Mouse (Mus musculus) midbrain, embryonic 14.5 days (tissue): ENCODE measurements around the gene Gpr18. TPM values are rescaled to one million over a fixed set of nuclear protein-coding genes. Genes with fewer than 3 reads are reported as not detected.

Experiments
- ATAC-seq: fragments of 200-750 bp; cut with Nextera tagmentation; 2 replicates; pipeline ENCODE4 v1.8.0; 2017; ENCODE audit warnings: moderate number of reproducible peaks, moderate library complexity; ENCODE audit not compliant: low FRiP score, low TSS enrichment
- DNase-seq: peaks from one replicate; pipeline ENCODE4 v3.0.0-alpha.2; 2015
- H3K27ac ChIP-seq: fragments of 300-500 bp; sonication (generic); replicated peaks from 2 replicates; pipeline ENCODE4 v1.5.1; 2014; ENCODE audit warnings: mild to moderate bottlenecking, low read depth, low read length, moderate library complexity
- H3K27me3 ChIP-seq: fragments of 300-500 bp; sonication (generic); 2 replicates; pipeline ENCODE4 v1.6.1; 2014; ENCODE audit warnings: low read length, control low read depth, mixed read lengths; ENCODE audit not compliant: control insufficient read depth, insufficient read depth
- H3K36me3 ChIP-seq: fragments of 300-500 bp; sonication (generic); 2 replicates; pipeline ENCODE4 v1.6.1; 2014; ENCODE audit warnings: low read length, control low read depth; ENCODE audit not compliant: control insufficient read depth, insufficient read depth
- H3K4me1 ChIP-seq: fragments of 300-500 bp; sonication (generic); 2 replicates; pipeline ENCODE4 v1.6.1; 2014; ENCODE audit warnings: mild to moderate bottlenecking, antibody characterized with exemption, low read length, control low read depth; ENCODE audit not compliant: control insufficient read depth, insufficient read depth
- H3K4me2 ChIP-seq: fragments of 300-500 bp; sonication (generic); 2 replicates; pipeline ENCODE4 v1.6.1; 2014; ENCODE audit warnings: mild to moderate bottlenecking, low read length, moderate library complexity
- H3K4me3 ChIP-seq: fragments of 300-500 bp; sonication (generic); replicated peaks from 2 replicates; pipeline ENCODE4 v1.5.1; 2014; ENCODE audit warnings: low read depth, low read length
- H3K9ac ChIP-seq: fragments of 300-500 bp; sonication (generic); replicated peaks from 2 replicates; pipeline ENCODE4 v1.6.1; 2014; ENCODE audit warnings: mild to moderate bottlenecking, low read length, moderate library complexity
- H3K9me3 ChIP-seq: fragments of 300-500 bp; sonication (generic); 2 replicates; pipeline ENCODE4 v1.6.1; 2016; ENCODE audit warnings: low read length, control low read depth, mixed read lengths; ENCODE audit not compliant: control insufficient read depth
- WGBS: fragments of 180-500 bp; shearing (Covaris S2); extraction: QIAGEN DNeasy Blood & Tissue Kit; methylation state at CpG from one replicate; pipeline ENCODE4 v1.1.7; 2014; 5-methylcytosine and 5-hydroxymethylcytosine counted together
- polyA plus RNA-seq: library from polyadenylated mRNA; unstranded; fragments of >200 nt; fragmentation: Nextera tagmentation; extraction: Ambion mirVana; gene quantifications from 2 replicates; pipeline ENCODE4 v1.2.1, GENCODE M21; 2014

Gpr18 gene
- polyA plus RNA-seq, 1 experiment from 2014 or later: not detected

DNA sequence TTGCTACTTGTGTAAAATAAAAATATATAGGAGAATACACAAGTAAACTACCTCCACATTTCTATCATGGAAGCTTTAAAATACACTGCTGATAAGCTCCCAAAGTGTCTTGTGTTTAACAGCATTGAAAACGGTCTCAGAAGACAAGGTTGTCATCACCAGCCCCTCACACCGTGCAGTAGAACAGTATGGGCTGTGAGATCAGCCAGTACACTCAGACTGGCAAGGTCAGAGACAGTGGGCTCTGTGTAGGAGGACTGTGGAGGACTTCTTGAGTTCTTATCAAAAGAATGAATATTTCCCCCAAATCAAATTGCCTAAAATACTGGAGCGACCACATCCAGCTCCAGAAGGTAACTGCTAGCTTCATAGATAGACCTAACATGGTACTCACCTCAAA is 24.0 kb upstream of the Gpr18 start:
- H3K27ac ChIP-seq: no peak overlapping the region

GRCm38 (mm10) chr14:121938256-121939191 is 22.9 kb upstream of the Gpr18 start:
- no peaks in the 10 kb centered on the region for H3K4me1 ChIP-seq
- H3K36me3 ChIP-seq: peaks cover 9% of the 10 kb centered on the region; the same call in 1 of the 2 replicates
- DNase-seq (no peak), ATAC-seq (no peak)
- no peak overlapping the region for H3K4me2 ChIP-seq
- H3K27ac ChIP-seq: no peak overlapping the region
- H3K9ac ChIP-seq: no peak overlapping the region
- H3K4me3 ChIP-seq: no peak overlapping the region
- no peaks in the 10 kb centered on the region for H3K27me3 ChIP-seq
- H3K9me3 ChIP-seq: no peaks in the 10 kb centered on the region
- 96% methylated on average over 11 of the region's 11 CpGs for WGBS

More for the DNA sequence above, 24.0 kb upstream of the Gpr18 start:
- no peaks in the 10 kb centered on the region for H3K4me1 ChIP-seq
- no peaks in the 10 kb centered on the region for H3K36me3 ChIP-seq
- DNase-seq (no peak), ATAC-seq (no peak)
- no peak overlapping the region for H3K4me3 ChIP-seq
- no peak overlapping the region for H3K9ac ChIP-seq
- H3K4me2 ChIP-seq: no peak overlapping the region
- H3K27me3 ChIP-seq: no peaks in the 10 kb centered on the region
- no peaks in the 10 kb centered on the region for H3K9me3 ChIP-seq
- WGBS: 93% methylated on average over 3 of the region's 3 CpGs

DNA sequence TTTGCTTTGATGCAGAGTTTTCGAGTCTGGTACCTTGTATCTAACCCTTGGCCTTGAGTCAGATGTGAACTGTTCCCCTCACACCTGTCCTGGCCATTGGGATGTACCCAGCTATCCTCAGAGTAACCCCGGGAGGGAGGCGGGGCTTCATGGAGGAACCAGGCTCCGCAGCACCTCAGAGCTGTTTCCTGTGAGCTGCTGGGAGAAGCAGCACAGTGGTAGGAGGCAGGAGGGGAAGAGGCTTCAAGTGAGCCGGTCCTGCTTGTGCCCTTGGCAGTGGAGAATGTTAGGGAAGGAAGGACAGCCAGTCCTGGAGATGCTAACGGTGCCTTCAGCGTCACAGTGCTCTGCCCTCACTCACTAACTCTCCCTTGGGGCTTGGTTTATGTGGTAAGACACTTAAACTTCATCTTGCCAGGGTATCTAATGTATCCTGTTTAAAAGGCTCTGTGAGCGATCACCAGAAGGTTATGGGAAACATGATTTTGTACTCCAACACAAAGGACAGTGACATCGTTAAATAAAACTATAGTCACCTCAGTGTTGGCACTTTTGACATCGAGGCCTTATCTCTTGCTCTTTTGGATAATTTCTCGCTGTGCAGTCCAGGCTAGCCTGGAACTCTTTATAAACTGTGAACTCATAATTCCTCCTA is 22.1 kb upstream of the Gpr18 start:
- Histone ChIP-seq H3K4me3 (no peak overlapping the region), H3K36me3 (peaks cover 9% of the 10 kb centered on the region; the same call in 1 of the 2 replicates), H3K9ac (no peak overlapping the region), H3K4me1 (no peaks in the 10 kb centered on the region), H3K27me3 (no peaks in the 10 kb centered on the region), H3K27ac (no peak overlapping the region), H3K9me3 (no peaks in the 10 kb centered on the region), H3K4me2 (no peak overlapping the region)
- DNase-seq (no peak), ATAC-seq (no peak)
- 90% methylated on average over 11 of the region's 11 CpGs for WGBS

GRCm38 (mm10) chr14:121936856-121937255 is 21.3 kb upstream of the Gpr18 start:
- WGBS: 78% methylated on average over 8 of the region's 8 CpGs
- Histone ChIP-seq H3K9me3 (no peaks in the 10 kb centered on the region), H3K4me2 (no peak overlapping the region), H3K27me3 (no peaks in the 10 kb centered on the region), H3K9ac (no peak overlapping the region), H3K27ac (no peak overlapping the region), H3K4me3 (no peak overlapping the region), H3K36me3 (peaks cover 9% of the 10 kb centered on the region; the same call in 1 of the 2 replicates), H3K4me1 (no peaks in the 10 kb centered on the region)
- ATAC-seq (no peak), DNase-seq (no peak)

GRCm38 (mm10) chr14:121936356-121936755 is 20.8 kb upstream of the Gpr18 start:
- Histone ChIP-seq H3K4me1 (no peaks in the 10 kb centered on the region), H3K36me3 (peaks cover 9% of the 10 kb centered on the region; the same call in 1 of the 2 replicates), H3K4me2 (no peak overlapping the region), H3K4me3 (no peak overlapping the region), H3K9me3 (no peaks in the 10 kb centered on the region), H3K9ac (no peak overlapping the region), H3K27ac (no peak overlapping the region), H3K27me3 (no peaks in the 10 kb centered on the region)
- DNase-seq (no peak), ATAC-seq (no peak)
- 96% methylated on average over 4 of the region's 4 CpGs for WGBS

DNA sequence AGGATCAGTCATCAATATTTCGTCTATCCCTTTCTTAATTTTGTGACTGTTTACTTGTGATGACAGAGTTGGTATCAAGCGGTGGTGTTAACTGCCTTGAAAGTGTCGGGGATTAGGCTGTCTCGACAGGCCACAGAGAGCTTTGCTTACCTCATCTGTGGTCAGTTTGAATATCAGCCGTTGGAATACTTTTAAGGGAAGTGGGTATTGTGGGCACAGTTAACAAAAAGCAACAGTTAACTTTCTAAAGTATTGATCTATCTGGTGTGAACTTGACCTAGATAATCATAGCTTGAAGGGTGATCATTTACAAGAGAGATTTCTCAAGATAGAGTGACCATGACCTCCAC is 19.0 kb upstream of the Gpr18 start:
- 96% methylated on average over 5 of the region's 5 CpGs for WGBS
- Histone ChIP-seq H3K27ac (no peak overlapping the region), H3K9me3 (no peaks in the 10 kb centered on the region), H3K27me3 (no peaks in the 10 kb centered on the region), H3K4me2 (no peak overlapping the region), H3K36me3 (peaks cover 9% of the 10 kb centered on the region; the same call in 1 of the 2 replicates), H3K4me3 (no peak overlapping the region), H3K4me1 (no peaks in the 10 kb centered on the region), H3K9ac (no peak overlapping the region)
- no peak for ATAC-seq
- no peak for DNase-seq

DNA sequence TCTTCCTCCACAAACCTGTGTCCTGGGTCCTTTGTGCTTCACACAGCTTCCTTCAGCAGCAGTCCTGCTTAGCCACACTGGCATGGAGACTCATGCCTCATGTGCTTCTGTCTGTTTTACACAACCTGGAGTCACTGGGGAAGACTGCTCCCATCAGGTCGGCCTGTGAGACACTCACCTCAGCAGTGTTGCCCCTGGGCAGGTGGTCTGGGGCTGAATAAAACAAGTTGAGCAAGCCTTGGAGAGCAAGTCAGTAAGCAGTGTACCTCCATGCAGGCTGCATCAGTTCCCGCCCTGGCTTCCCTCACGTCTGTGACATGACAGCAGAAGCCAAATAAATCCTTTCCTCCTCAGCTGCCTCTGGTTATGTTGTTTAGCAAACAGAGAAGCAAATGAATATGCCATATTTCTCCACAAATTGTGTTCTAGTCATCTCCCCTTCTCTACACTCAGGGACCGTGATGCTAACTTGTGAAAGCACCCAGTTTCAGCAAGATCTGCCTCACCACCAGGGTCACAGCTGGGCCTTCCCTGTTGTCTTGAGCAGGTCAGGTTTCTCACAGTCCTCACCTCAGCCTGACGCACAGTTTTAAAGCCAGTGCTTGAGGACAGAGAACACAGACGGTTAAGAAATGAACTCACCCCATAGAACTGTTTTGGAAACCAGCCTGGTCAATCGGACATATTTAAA is 18.5 kb upstream of the Gpr18 start:
- H3K9me3 ChIP-seq: no peaks in the 10 kb centered on the region
- no peaks in the 10 kb centered on the region for H3K27me3 ChIP-seq
- H3K4me3 ChIP-seq: no peak overlapping the region
- 95% methylated on average over 7 of the region's 7 CpGs for WGBS
- H3K9ac ChIP-seq: no peak overlapping the region
- no peak overlapping the region for H3K27ac ChIP-seq
- ATAC-seq (no peak), DNase-seq (no peak)
- H3K36me3 ChIP-seq: peaks cover 9% of the 10 kb centered on the region; the same call in 1 of the 2 replicates
- H3K4me2 ChIP-seq: no peak overlapping the region
- H3K4me1 ChIP-seq: no peaks in the 10 kb centered on the region

DNA sequence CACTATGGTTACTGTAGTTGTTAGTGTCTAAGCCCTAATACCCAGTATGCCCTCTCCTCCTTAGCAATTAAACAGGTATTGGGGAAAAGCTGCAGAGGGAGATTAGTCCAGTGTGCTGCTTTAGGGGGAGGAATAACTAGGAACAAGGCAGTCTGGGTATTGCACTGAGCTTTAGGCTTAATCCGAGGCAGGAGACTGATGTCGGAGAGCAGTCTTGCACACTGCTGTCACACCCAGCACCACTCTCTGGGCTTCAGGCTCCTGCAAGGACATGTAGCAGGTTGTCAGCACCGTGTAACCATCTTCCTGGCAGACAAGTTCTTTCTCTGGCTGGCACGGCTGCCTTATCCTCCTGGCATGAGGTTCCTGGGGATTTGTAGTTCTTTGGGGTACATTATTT is 16.6 kb upstream of the Gpr18 start:
- peak overlapping the region; percentile 15; the same call in 1 of the 2 replicates for H3K27ac ChIP-seq

More for the DNA sequence above, 16.6 kb upstream of the Gpr18 start:
- Histone ChIP-seq H3K4me1 (no peaks in the 10 kb centered on the region), H3K36me3 (peaks cover 9% of the 10 kb centered on the region; the same call in 1 of the 2 replicates), H3K9me3 (no peaks in the 10 kb centered on the region), H3K4me3 (no peak overlapping the region), H3K27me3 (no peaks in the 10 kb centered on the region), H3K9ac (no peak overlapping the region), H3K4me2 (no peak overlapping the region)
- ATAC-seq: no peak
- 60% methylated on average over 4 of the region's 4 CpGs for WGBS
- peak; percentile 8 for DNase-seq
